Mouse (Mus musculus) MEL (cell line): Measurements from ENCODE around the gene Rin2. TPM values are rescaled to one million over a fixed set of nuclear protein-coding genes. Genes with fewer than 3 reads are reported as not detected.

Experiments
- DNase-seq: peaks from one replicate; pipeline ENCODE4 v3.0.0; 2011; ENCODE audit warnings: low read depth, low spot score
- H3K27ac ChIP-seq: 2 replicates; pipeline ENCODE4 v1.5.1; 2012; ENCODE audit warnings: low read depth, mild to moderate bottlenecking, control low read depth, low read length, moderate library complexity; ENCODE audit not compliant: control insufficient read depth
- H3K27me3 ChIP-seq, 2 experiments: fragments of 150-350 bp in 1 of 2; sonication (generic) in 1 of 2; 2 replicates each; pipeline ENCODE4 v1.6.1; 2012; ENCODE audit warnings: low read length in 2 of 2, mild to moderate bottlenecking in 2 of 2, improper control_type of control experiment in 1 of 2, moderate library complexity in 1 of 2; ENCODE audit not compliant: insufficient read depth in 2 of 2, control insufficient read depth in 1 of 2
- H3K36me3 ChIP-seq, 2 experiments: 2 replicates each; pipeline ENCODE4 v1.6.1; 2012 to 2014; ENCODE audit warnings: low read length in 2 of 2, improper control_type of control experiment in 1 of 2, inconsistent platforms in 1 of 2, mild to moderate bottlenecking in 1 of 2; ENCODE audit not compliant: insufficient read depth in 2 of 2, control insufficient read depth in 1 of 2
- H3K4me1 ChIP-seq, 2 experiments: fragments of 150-350 bp in 1 of 2; sonication (generic) in 1 of 2; 2 replicates each; pipeline ENCODE4 v1.6.1; 2012; ENCODE audit warnings: low read length in 2 of 2, improper control_type of control experiment in 1 of 2, mild to moderate bottlenecking in 1 of 2; ENCODE audit not compliant: insufficient read depth in 2 of 2, control insufficient read depth in 1 of 2
- H3K4me3 ChIP-seq, 2 experiments: fragments of 150-350 bp in 1 of 2; sonication (generic) in 1 of 2; 2 replicates each; pipeline ENCODE4 v1.5.1; 2012; ENCODE audit warnings: low read depth in 2 of 2, low read length in 2 of 2, mild to moderate bottlenecking in 2 of 2, moderate library complexity in 2 of 2, control low read depth in 1 of 2, improper control_type of control experiment in 1 of 2; ENCODE audit not compliant: control insufficient read depth in 1 of 2, insufficient read depth in 1 of 2
- H3K79me2 ChIP-seq: 2 replicates; pipeline ENCODE4 v1.6.1; 2012; ENCODE audit warnings: mild to moderate bottlenecking, low read length, moderate library complexity; ENCODE audit not compliant: control insufficient read depth, poor library complexity, insufficient read depth
- H3K9ac ChIP-seq: 2 replicates; pipeline ENCODE4 v1.6.1; 2012; ENCODE audit warnings: low read depth, mild to moderate bottlenecking, control low read depth, low read length, moderate library complexity; ENCODE audit not compliant: control insufficient read depth, poor library complexity, severe bottlenecking
- H3K9me3 ChIP-seq: fragments of 150-350 bp; sonication (generic); replicated peaks from 2 replicates; pipeline ENCODE4 v1.6.1; 2012; ENCODE audit warnings: mild to moderate bottlenecking, low read length, improper control_type of control experiment, moderate library complexity; ENCODE audit not compliant: insufficient read depth
- CHD1 ChIP-seq: IDR thresholded peaks from 2 replicates; pipeline ENCODE4 v1.6.1; 2012; ENCODE audit warnings: low read depth, mild to moderate bottlenecking, inconsistent platforms, low read length, improper control_type of control experiment
- CHD2 ChIP-seq: IDR thresholded peaks from 2 replicates; pipeline ENCODE4 v1.6.1; 2011; ENCODE audit warnings: low read length, improper control_type of control experiment
- ELF1 ChIP-seq: IDR thresholded peaks from 2 replicates; pipeline ENCODE4 v1.6.1; 2014; ENCODE audit warnings: low read depth, mild to moderate bottlenecking, inconsistent platforms, low read length, improper control_type of control experiment, moderate library complexity
- EP300 ChIP-seq, 2 experiments: IDR thresholded peaks; 2 replicates each; pipeline ENCODE4 v1.6.1; 2011; ENCODE audit warnings: improper control_type of control experiment in 2 of 2, low read length in 2 of 2, low read depth in 1 of 2, mild to moderate bottlenecking in 1 of 2
- GATA1 ChIP-seq: IDR thresholded peaks from 2 replicates; pipeline ENCODE4 v1.6.1; 2011; ENCODE audit warnings: low read depth, low read length, improper control_type of control experiment
- JUND ChIP-seq: IDR thresholded peaks from 2 replicates; pipeline ENCODE4 v1.6.1; 2011; ENCODE audit warnings: low read depth, mild to moderate bottlenecking, improper control_type of control experiment, low read length
- MEF2A ChIP-seq: IDR thresholded peaks from 2 replicates; pipeline ENCODE4 v1.6.1; 2014; ENCODE audit warnings: low read depth, mild to moderate bottlenecking, inconsistent platforms, low read length, improper control_type of control experiment; ENCODE audit not compliant: poor library complexity, insufficient replicate concordance, severe bottlenecking; ENCODE audit errors: extremely low read depth
- POLR2AphosphoS2 ChIP-seq: IDR thresholded peaks from 2 replicates; pipeline ENCODE4 v1.6.1; 2011; ENCODE audit warnings: low read length, improper control_type of control experiment
- RAD21 ChIP-seq: IDR thresholded peaks from 2 replicates; pipeline ENCODE4 v1.6.1; 2011; ENCODE audit warnings: mild to moderate bottlenecking, low read depth, low read length, improper control_type of control experiment
- RCOR1 ChIP-seq: IDR thresholded peaks from 2 replicates; pipeline ENCODE4 v1.6.1; 2012; ENCODE audit warnings: low read depth, mild to moderate bottlenecking, inconsistent platforms, low read length, improper control_type of control experiment
- SMC3 ChIP-seq: IDR thresholded peaks from 2 replicates; pipeline ENCODE4 v1.6.1; 2011; ENCODE audit warnings: low read depth, low read length, improper control_type of control experiment
- USF1 ChIP-seq: IDR thresholded peaks from 2 replicates; pipeline ENCODE4 v1.6.1; 2014; ENCODE audit warnings: low read depth, mild to moderate bottlenecking, inconsistent platforms, low read length, improper control_type of control experiment, moderate library complexity
- polyA plus RNA-seq, 2 experiments: library from polyadenylated mRNA; stranded (reverse) in 1 of 2; unstranded in 1 of 2; fragments of >175 nt in 1 of 2; fragments of >200 nt in 1 of 2; gene quantifications; 2 replicates each; pipeline versions ENCODE4 v1.2.1 to v1.2.4; 2012; ENCODE audit warnings: low replicate concordance in 2 of 2, low read depth in 1 of 2; ENCODE audit not compliant: insufficient read length in 2 of 2, insufficient read depth in 1 of 2, missing spikeins in 1 of 2
- total RNA-seq: library from RNA; depleted of rRNA; stranded (reverse); fragments of 300-350 nt; gene quantifications from 2 replicates; pipeline ENCODE4 v1.2.3, GENCODE M21; 2012

Gene Rin2
- total and polyA plus RNA-seq, 3 experiments: 0.01 TPM; not detected in 2

DNA sequence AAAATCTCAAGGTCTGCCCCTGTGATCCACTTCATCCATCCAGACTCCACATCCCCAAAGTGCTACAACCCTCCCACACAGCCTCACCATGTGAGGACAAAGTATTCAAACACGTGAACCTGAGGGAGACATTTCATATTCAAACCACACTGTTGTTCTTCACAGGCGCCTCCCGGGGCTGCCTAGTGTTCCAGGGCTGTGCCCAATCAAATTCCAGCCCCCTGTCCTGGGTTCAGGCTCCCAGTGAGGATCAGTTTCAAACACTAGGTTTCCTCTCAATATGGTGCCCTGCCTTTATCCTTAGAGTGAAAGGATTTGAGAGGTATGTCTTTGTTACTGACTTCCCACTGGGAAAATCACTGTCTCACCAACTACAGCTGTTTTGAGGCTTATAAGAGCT lies 18.9 kb upstream of the Rin2 start:
- H3K27me3 ChIP-seq: no peaks in the 10 kb centered on the region

GRCm38 (mm10) chr2:145656716-145657115 lies 18.3 kb upstream of the Rin2 start:
- Histone ChIP-seq H3K79me2 (no peaks in the 10 kb centered on the region), H3K9ac (no peak overlapping the region), H3K36me3 (no peaks in the 10 kb centered on the region), H3K27me3 (no peaks in the 10 kb centered on the region), H3K4me3 (no peak overlapping the region), H3K9me3 (no peaks in the 10 kb centered on the region), H3K4me1 (no peaks in the 10 kb centered on the region), H3K27ac (no peak overlapping the region)
- DNase-seq: no peak
- no peak for TF ChIP-seq RAD21
- no peak for TF ChIP-seq ELF1
- no peak for TF ChIP-seq EP300 (IDR thresholded peaks at IDR 0.05; ENCODE audit: low read depth in 1 of 2, low read length in 2 of 2)
- no peak for TF ChIP-seq CHD1
- no peak for TF ChIP-seq CHD2

More for the DNA sequence above, 18.9 kb upstream of the Rin2 start:
- TF ChIP-seq RAD21: no peak
- no peak for TF ChIP-seq RCOR1
- TF ChIP-seq SMC3: no peak
- TF ChIP-seq USF1: no peak
- TF ChIP-seq, all 39 proteins: peak for 0
- Histone ChIP-seq H3K36me3 (no peaks in the 10 kb centered on the region), H3K9me3 (no peaks in the 10 kb centered on the region), H3K4me1 (no peaks in the 10 kb centered on the region), H3K27ac (no peak overlapping the region), H3K9ac (no peak overlapping the region), H3K79me2 (no peaks in the 10 kb centered on the region), H3K4me3 (no peak overlapping the region)
- no peak for DNase-seq

DNA sequence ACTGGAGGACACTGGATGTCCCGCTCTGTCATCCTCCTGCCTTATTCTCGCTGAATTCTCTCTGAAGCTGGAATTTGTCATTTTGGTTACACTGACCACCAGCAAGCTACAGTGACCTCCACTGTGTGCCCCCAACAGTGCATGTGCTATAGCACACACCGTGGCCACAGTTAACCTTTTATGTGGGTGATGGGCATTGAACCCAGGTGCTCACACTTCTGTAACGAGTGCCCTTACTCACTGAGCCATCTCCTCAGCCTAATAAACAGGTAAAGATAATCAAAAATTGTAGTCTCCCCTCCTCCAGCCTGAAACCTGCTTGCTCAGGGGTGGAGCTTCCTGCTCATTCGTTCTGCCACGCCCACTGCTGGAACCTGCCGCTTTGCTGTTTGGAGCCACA lies 13.8 kb upstream of the Rin2 start:
- no peak for DNase-seq
- Histone ChIP-seq H3K9me3 (no peaks in the 10 kb centered on the region), H3K9ac (no peak overlapping the region), H3K36me3 (no peaks in the 10 kb centered on the region), H3K4me1 (no peaks in the 10 kb centered on the region), H3K79me2 (no peaks in the 10 kb centered on the region), H3K4me3 (no peak overlapping the region), H3K27me3 (no peaks in the 10 kb centered on the region), H3K27ac (no peak overlapping the region)
- TF ChIP-seq GATA1 (no peak), JUND (no peak), POLR2AphosphoS2 (no peak), MEF2A (no peak)
